Mouse (Mus musculus) adrenal gland, adult 2 months (tissue): ENCODE measurements around the gene Mecr. TPM values are rescaled to one million over a fixed set of nuclear protein-coding genes. Genes with fewer than 3 reads are reported as not detected.
A peak's percentile ranks its signal among the peaks of the same experiment; 100 is the strongest.
"Not testable (repeated sequence)": the region's sequence is repeated elsewhere in the genome, so short reads cannot be mapped to it uniquely, and the experiment has no call there.

Experiments used
- DNase-seq: peaks from one replicate; pipeline ENCODE4 v3.0.0; 2021
- long read RNA-seq: library from polyadenylated mRNA; stranded (forward); transcript quantifications from one replicate; pipeline ENCODE4 v2.0.0, GENCODE M21; 2021
- polyA plus RNA-seq: library from polyadenylated mRNA; depleted of rRNA; stranded (reverse); fragments of >200 nt; gene quantifications from 2 replicates; pipeline ENCODE4 v1.2.3, GENCODE M21; 2012; rRNA removed
- total RNA-seq, 2 experiments: library from RNA; stranded (reverse); gene quantifications; 2 replicates each; pipeline ENCODE4 v1.2.3; 2021

Mecr gene
- total RNA-seq (100 to 1,000 TPM in 1 of 2 experiments, 10 to 100 TPM in 1; 99.9 to 107 TPM), polyA plus RNA-seq (64.8 and 71.5 TPM in 2 replicates)
- long read RNA-seq, transcript Mecr-201 (10 exons, 1,337 nt), result major isoform, 82 of 90 reads
- long read RNA-seq, partial matches to known transcripts, result 1 of 90 reads
- long read RNA-seq, other reads (novel, unspliced or antisense), result 7 of 90 reads

GRCm38 (mm10) chr4:131843290-131843743 lies at the start of gene Mecr:
TSS of gene Mecr (plus strand) at chr4:131843470.
- peak; percentile 94 for DNase-seq

DNA sequence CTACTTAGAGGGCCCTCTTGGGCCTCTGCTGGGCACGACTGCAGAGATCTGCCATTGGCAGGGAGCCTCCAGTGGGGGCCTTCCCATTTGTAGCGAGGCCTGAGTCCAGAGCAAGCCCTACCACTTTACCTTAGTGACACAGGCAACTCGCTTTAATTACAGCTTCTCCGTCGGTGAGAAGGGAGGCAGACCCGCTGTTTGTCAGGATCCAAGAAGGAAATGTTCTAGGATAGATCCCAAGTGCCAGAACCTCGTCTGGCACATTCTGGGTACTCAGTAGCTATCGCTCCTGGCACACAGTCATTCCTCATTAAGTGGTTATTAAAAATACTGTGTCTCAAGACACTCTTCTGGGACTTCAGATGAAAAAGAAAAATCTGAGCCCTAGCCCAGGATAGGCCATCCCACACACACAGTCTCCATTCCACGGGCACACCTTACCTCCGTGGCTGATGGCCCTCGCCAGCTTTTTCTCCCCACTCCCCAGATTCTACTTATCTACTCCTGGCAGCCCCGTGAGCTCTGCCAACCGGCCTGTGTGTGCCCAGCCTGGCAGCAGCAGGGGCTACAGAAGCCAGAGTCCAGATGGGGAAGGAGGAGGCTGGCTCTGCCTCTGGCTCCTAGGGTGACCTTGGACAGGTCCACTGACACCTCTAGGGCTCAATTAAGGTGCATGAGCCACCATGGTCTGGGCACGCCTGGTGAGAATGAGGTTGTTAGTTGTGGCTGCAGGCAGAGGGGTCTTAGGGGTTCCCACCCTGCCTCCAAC lies 46.8 kb upstream of the Mecr start:
- DNase-seq, result no peak

GRCm38 (mm10) chr4:131797483-131797882 lies 45.8 kb upstream of the Mecr start:
- peak; percentile 21 for DNase-seq

GRCm38 (mm10) chr4:131797920-131798319 lies 45.4 kb upstream of the Mecr start:
- no peak for DNase-seq

GRCm38 (mm10) chr4:131798968-131799367 lies 44.3 kb upstream of the Mecr start:
- DNase-seq, result no peak

GRCm38 (mm10) chr4:131803846-131804245 lies 39.4 kb upstream of the Mecr start:
- no peak for DNase-seq

DNA sequence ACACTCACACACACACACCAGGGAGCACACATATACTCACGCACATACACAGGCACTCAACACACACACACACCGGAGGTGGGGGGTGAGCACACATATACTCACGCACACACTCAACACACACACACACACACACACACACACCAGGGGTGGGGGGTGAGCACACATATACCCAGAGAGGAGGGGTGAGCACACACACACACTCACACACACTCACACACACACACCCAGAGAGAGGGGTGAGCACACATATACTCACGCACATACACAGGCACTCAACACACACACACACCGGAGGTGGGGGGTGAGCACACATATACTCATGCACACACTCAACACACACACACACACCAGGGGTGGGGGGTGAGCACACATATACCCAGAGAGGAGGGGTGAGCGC lies 38.5 kb upstream of the Mecr start:
- not testable (repeated sequence) for DNase-seq

DNA sequence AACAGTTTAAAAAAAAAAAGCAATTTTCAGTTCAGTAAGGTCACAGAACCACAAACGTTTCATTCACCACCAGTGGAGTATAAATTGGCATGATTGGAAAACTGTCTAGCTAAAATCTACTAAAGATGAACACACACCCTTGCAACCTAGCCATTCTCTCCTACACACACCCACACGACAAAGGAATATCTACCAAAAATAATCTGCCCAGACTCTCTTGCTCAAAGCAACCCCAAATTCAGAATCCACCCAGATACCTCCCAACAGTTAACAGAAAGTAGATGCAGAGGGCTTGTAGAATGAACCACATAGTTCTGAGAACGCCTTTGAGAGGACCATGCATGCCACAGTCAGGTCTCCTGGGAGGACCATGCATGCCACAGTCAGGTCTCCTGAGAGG lies 38.0 kb upstream of the Mecr start:
- DNase-seq, result no peak

GRCm38 (mm10) chr4:131812458-131812857 lies 30.8 kb upstream of the Mecr start:
- no peak for DNase-seq

DNA sequence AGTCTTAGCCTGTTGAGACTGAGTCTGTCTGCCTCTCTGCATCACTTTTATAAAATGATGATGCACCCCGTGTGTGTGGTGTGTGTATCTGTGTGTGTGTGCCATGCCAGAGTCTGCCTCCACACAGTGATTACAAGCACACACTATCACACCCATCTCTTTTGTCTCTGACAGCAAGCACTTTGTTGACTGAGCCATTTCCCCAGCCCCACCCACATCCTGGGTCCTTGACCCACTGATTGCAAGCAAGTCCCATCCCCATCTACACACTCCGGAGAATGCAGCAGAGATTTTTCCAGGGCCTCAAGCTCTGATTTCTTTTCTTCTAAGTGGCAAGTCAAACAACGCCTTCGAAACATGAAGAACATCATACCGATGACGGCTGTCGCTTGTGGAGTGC lies 29.5 kb upstream of the Mecr start:
- DNase-seq, result peak; percentile 31

DNA sequence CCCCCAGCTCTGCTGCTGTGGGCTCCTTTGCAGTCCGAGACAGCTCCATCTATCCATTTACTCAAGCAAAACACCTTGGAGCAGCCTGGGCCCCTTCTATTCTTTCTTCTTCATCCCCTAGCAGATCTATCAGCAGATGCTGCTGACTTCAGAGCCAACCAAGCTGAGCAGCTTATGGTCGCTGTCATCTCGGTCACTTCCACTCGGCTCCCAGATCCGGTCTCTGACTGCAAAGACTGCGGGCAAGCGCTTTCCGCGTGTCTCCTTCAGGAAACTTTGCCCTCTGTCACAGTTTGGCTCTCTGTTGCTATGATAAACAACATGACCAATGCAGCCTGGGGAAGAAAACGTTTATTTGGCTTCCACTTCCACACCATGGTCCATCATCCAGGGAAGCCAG lies 28.4 kb upstream of the Mecr start:
- no peak for DNase-seq

DNA sequence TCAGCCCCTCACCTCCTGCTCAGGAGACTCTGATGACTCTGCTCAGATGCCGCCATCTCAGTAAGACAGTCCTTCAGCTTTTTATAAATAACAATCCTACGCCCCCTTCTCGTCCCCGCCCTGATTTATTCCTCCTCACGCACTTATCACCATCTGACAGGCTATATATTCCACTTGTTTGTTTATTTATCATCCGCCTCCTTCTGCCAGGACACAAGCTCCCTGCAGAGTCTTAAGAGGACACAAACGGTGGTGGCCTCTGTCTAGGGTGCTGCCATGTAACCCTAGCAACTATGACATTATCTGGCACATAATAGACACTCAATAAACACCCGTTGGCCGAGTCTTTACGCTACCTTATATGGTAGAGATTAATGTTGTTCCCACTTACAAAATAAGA lies 27.5 kb upstream of the Mecr start:
- DNase-seq, result no peak

DNA sequence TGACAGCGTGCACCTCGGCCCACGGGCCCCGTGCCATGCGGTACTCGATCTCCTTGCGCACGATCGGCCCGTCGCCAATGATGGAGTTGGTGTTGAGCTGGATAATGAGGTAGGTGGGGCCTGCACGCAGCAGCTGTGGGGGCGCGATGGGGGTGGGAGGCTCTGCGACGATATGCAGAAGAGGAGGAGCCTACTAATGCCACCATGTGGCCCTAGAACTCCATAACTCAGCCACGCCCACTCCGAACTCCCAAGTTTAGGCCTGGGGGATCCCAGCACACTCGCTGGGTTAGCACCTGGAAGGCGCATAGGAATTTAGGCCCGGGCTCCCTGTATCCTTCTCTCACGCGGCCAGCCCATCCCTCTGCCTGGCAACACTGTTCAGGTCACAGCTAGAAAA lies 24.3 kb upstream of the Mecr start:
- no peak for DNase-seq

GRCm38 (mm10) chr4:131821161-131821731 lies 22.0 kb upstream of the Mecr start:
- no peak for DNase-seq

DNA sequence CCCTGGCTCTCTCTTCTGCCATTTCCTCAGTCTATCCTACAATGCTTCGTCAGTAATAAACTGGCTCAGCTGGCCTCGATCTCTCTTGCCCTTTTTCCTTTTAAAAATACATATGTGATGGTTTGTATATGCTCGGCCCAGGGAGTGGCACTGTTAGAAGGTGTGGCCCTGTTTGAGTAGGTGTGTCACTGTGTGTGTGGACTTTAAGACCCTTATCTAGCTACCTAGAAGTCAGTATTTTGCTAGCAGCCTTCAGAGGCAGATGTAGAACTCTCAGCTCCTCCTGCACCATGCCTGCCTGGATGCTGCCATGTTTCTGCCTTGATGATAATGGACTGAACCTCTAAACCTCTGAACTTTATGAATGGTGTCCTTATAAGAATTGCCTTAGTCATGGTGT lies 20.7 kb upstream of the Mecr start:
- no peak for DNase-seq

DNA sequence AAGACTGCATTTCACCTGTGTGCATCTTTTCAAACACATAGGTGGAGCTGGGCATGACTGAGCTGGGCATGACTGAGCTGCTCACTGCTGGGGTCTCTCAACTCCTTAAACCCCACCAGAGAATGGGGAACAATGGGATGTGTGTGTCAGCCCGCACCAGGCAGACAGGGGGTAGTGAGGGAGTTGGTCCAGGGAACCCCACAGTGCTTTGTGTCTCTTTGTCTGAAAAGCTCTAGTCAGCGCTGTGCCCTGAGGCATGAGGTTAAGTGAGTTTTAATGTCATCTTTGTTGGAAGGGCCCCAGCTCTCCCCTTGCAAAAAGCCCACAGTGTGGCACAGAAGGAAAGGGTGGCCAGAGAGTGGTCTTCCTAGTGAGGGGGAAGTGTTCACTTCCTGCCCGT lies 18.3 kb upstream of the Mecr start:
- no peak for DNase-seq

DNA sequence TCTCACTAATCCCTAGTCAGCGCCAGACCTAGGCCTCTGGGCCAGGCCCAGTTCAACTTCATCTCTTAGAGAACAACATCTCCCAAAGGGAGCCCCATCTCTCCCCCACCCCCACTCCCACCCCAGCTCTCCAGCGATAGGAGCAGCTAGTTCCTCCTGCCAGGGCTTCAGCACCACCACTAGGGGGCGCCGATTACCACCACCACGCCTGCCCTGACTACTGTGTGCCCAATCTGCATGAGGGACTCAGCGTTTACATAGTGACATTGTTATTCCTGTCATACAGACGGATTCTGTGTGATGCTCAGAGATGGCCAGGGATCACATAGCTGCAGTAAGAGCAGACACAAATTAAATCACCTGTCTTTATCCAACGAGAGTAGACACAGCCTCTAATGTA lies 17.4 kb upstream of the Mecr start:
- DNase-seq, result peak; percentile 63

GRCm38 (mm10) chr4:131826905-131827304 lies 16.4 kb upstream of the Mecr start:
- DNase-seq, result peak; percentile 18

DNA sequence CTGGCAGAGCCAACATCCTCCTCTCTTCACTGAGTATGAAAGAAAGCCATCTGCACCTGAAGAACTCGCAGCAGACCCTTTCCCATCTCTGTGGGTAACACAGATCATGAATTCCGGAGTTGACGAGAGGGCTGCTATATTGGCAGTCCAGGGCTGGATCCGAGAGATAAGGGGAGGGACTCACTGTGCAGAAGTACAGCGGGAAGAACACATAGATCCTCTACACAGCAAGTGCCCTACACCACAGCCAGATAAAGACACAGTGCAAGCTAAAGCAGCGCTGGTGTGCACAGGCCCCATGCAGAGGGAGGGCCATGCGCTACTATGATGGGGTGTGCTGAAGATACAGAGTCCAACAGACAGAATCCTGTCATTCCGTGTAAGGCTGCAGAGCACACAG lies 14.1 kb upstream of the Mecr start:
- DNase-seq, result no peak

DNA sequence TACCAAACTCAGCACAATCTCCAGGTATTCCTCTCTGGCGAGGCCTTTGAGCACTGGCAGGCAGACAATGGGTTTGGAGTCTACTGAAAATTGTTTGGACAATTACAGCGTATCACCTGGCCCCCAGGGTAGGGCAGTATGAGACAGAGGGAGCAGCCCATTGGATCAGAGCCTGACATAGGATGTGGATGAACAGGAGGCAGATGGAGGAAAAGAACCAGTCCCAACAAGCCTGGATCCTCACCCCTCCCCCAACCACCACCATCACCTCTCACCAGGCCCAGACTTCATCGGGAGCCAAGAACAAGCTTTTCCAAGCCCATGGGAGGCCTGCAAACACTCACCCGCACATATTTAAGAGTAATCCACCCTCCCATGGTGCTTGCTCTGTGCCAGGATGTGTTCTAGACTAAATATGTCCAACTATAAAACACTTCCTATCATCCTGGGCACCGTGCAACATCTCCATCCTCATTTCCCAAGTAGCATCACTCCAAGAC lies 11.7 kb upstream of the Mecr start:
- DNase-seq, result no peak

DNA sequence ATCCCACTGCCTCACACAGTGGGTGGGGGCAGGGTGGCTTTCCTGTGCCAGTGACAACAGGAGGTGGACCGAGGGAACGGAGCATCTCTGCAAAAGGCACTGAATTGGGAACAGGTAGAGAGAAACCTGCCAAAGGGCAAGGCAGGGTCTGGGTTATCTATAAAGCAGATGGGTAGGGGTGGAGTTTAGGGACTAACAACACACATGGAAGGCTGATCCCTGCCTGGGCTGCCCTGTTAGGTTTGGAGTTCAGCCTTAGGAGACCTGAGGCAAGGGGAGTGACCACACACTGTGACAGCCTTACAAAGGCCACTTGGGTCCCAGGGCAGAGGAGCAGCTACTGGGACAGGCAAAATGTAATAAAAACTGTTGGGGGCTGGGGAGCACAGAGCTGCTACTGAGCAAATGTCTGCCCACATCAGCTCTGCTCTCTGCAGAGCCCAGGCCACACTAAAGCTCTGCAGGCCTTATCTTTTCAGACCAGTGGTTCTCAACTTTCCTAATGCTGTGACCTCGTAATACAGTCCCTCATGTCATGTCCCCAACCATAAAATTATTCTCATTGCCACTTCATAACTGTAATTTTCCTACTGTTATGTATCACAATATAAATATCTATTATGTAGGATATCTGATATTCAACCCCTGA lies 10.4 kb upstream of the Mecr start:
- no peak for DNase-seq

DNA sequence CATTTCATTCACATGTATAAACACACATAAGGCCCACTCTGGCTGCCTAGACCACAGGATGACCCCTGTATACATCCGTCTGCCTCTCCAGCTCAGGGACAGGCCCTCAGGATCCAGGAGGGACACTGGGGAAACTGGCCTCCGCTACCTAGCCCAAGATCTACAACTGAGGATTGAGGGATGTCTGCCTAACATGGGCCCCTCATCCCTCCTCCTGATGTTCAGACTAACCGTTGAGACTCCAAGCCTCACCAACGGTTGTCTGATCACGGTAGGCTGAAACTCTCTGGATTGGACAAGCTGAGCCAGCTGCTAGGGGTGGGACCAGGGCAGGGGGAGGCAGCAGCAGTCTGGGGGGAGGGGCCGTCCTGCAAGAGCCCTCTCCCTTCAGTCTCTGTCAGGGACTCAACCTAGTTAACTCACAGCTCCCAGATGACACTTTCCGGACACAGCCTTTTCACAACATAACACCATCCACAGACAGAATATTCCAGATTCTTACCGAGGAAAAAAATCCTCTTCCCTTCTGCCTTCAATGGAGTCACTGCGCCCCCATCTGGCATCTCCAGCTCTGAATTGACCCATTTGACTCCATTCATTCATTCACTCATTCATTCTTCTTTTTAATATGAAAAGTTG lies 9.2 kb upstream of the Mecr start:
- DNase-seq, result peak; percentile 46
